Mouse (Mus musculus): Measurements from ENCODE around the gene Rnf223.
A peak's percentile ranks its signal among the peaks of the same experiment; 100 is the strongest.

Rnf223 gene

DNA sequence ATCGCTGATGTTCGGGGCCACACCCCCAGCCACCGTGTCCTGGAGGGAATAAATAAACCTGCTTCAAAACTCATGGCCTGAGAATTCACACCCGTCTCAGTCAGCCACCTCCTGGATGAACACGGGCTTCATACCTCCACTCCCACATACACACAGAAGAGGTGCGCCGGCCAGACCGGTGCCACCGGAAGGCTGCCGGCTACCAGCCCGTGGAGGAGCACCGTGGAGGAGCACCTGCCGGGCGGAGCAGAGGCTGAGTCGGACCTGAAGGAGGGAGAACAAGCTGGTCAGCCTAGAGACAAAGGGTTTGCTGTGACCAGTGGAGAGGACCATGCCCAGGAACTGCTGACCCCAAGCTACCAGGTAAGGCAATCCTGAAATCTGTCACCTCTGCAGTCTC is at the start of gene Rnf223:
TSS of gene Rnf223 (plus strand) at position 78 of the 400 bp plus-strand sequence.
- no peak for DNase-seq (ENCODE audit: low spot score in 2 of 2)

DNA sequence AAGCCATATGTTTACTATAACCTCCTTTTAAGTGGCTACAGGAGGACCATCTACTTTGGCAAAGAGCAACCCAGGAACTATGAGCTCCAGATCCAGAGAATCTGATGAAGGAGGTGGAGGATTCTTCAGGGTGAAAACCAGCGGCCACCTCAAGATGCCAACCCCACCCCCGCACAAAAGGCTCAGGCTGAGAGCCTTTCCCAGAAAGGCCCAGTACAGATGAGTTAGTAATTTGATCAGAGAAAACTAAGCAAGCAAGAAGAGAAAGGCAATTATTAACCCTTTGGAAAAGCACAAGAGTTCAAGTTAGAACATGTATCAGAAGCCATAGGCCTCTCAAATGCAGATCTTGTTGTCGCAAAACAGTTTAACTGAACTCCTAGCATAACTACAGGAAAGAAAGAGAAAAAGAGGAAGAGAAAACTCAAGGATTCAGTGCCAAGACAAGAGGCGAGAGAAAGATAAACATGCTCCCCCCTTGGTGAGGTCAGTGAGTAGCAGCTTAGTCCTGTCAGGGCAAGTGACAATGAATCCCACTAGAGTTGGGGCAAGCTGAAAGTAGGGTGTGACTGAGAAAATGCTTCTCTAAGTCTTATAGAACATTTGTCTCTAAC is 47.6 kb upstream of the Rnf223 start:
- no peak for DNase-seq (ENCODE audit: low spot score in 2 of 2)

DNA sequence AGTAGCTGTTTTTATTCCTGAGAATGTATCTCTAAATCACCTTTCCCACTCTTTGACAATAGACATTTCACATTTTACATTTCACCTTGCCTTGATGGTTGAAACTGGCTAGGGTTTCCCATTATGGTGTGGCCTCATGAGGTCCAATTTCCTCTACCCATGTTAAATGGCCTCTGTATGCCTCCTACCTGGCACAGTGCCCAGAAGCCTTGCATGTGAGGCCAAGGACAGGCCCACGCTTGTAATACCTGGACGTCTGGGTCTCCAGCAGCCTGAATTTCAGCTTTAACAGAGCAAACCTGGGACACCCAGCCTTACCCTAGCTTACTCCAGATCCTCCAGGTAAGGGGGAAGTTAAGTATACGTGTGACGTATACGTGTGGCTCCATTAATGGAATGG is 47.0 kb upstream of the Rnf223 start:
- no peak for DNase-seq (ENCODE audit: low spot score in 2 of 2)

DNA sequence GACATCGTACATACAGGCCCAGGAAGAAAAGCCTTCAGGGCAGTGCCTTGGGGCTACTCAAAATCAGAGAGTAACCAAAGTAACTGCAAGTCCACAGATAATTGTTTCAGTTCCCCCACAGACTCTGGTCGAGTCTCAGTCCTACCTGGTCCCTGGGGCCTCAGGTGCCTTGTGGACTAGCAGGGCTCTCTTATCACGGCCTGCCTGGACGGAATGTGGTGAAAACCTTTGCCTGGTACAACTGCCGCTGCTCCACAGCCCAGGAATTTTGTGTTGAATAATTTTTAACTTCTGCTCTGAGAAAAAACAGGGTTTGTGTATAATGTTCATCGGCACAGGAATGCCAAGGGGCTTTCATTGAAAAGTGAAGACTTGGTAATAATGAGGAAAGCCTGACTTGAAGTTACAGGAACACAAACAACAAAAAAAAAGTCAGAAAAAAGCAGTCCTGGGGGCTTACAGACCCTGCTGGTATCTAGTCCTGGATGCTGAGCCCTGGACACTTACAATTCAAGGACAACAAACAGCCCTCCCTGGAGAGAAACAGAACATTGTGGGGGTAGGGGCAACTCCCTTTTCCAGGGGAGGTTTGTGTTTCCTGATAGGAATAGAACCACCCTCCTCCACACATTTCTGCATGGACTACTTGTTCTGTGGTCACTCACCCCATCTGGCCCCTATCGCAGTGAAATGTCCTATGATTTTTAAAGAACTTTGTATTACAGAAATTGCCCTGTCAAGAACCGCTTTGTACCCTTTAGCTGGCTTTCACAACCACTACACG is 46.0 kb upstream of the Rnf223 start:
- DNase-seq (ENCODE audit: low spot score in 2 of 2) = no peak

DNA sequence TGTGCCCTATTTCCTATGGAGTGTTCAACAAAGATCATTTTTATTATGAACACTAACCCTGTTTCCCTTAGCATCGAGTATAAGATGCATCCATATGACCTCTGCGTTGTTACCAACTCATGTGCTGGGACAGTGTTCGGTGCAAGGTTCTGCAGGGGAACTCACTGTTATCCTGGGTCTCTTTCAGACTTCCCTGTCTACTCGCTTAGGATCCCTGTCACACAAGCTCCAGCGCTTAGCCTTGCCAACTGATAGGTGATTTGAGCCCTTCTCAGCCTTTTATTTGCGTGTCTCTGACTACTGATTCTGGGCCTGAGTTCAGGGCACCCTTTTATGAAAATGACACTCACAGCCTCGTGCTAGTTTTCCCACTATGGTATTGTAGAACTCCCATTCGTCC is 45.1 kb upstream of the Rnf223 start:
- DNase-seq (ENCODE audit: low spot score in 2 of 2) = no peak

DNA sequence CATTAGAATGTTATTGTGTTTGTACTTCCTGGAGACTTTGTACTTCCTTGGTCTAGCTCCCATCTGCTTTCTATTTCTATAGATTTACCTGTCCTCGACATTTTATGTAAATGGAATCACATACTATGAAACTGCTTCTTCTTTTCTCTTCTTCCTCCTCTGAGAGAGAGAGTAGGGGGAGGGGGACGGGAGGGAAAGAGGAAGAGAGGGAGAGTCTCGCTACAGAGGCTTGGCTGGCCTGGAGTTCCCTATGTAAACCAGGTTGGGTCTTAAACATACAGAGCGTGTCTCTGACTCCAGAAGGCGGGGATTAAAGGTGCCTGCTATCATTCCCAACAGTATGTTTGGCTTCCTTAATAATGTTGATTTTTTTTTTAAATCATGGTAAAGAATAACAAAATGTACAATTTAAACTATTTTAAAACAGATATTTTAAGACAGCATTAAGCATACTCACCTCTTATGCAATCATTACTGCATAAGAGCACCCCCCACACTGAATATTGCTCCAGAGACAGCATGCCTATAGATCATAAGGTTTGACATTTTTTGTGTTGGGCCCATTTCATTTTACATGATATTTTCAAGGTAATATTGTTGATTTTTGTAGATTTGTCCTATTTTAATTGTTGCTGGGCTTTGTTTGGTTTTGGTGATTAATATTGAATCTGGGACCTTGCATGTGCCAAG is 42.8 kb upstream of the Rnf223 start:
- no peak for DNase-seq (ENCODE audit: low spot score in 2 of 2)

DNA sequence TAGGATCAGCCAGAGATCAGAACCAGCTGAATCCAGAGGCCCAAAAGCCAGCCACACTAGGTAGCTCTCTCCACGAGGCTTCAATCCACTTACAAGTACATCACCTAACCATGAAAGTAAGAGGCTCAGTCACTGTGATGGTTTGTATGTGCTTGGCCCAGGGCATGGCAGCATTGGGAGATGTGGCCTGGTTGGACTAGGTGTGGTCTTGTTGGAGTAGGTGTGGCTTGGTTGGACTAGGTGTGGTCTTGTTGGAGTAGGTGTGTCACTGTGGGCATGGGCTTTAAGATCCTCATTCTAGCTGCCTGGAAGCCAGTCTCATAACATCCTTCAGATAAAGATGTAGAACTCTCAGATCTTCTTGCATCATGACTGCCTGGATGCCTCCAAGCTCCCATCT is 39.1 kb upstream of the Rnf223 start:
- no peak for DNase-seq (ENCODE audit: low spot score in 2 of 2)

DNA sequence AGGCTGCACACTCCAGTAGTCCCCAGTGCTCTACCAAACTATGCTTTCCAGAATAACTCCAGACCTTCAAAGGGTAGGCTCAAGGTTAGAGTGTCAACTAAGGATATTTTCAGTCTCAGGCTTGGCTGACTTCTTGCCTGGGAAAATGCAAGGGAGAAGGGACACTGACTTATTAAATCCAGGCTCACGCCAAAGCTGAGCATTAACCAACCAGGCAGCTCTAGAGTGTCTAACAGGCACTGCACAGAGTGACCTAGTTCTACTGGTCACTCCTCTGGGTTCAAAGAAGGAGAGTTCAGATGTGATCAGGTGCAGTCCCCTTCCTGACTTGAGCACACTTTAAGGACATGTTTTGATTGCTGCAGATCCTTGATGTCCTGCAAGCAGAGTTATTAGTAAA is 37.5 kb upstream of the Rnf223 start:
- DNase-seq (ENCODE audit: low spot score in 2 of 2) = no peak

DNA sequence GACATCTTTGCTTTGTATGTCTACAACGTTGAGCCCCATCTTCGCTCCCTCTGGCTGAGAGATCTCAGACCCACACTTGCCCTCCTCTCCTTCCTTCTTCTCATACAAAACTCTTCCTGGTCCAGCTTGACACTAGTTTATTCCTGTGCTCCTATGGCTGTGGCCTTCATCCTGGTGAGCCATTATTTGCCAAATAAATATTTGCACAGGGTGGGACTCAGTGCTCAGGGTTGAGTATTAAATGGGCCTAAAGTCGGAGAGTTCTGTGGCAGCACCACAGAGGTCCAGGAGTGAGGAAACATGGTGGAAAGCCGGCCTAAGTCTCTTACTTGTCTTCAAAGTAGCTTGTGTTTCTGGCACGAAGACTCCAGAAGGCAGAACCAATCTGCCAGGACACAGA is 36.6 kb upstream of the Rnf223 start:
- DNase-seq (ENCODE audit: low spot score in 2 of 2) = no peak

DNA sequence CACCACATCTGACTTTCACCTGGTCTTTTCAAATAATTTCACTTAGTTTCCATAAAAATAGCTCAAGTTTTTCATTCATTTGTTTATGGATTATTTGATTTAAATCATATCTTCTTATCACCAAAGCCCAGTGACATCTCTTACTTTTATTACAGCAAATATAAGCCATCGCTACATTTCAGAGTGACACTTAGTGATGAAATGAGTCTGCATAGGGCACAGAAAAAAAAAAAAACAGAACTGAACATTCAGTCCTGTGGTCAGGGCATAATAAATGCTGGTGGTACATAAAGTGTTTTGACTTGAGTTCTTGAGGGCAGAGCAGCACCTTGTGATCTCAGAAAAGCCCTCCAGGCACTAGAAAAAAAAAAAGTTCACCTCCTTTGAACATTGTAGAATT is 34.1 kb upstream of the Rnf223 start:
- no peak for DNase-seq (ENCODE audit: low spot score in 2 of 2)

DNA sequence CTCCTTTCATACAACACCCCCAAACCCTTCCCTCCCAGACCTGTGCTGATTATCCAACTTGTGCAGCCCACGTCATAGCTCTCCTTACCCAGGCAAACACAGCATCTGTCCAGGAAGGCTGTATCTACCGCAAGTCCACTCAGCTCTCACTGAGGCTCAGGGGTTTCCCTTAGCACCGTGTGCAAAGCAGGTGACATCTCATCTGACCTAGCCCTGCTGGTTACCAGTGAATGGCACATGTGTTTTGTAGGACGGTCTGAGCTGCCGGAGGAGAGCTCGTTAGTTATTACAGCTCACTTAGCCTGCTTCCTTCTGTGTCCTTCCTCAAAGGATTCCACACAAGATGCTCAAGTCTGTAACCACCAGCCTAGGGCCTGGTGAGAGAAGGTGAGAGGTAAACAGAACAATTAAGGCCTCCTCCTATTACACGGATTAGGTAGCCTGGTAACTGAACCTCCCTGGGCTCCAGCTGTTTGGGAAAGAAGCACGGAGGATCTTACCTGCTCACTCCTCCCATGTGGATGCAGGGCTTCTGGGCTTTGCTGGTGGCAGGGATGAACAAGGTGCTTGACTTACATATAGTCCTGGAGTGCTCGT is 32.4 kb upstream of the Rnf223 start:
- no peak for DNase-seq (ENCODE audit: low spot score in 2 of 2)

DNA sequence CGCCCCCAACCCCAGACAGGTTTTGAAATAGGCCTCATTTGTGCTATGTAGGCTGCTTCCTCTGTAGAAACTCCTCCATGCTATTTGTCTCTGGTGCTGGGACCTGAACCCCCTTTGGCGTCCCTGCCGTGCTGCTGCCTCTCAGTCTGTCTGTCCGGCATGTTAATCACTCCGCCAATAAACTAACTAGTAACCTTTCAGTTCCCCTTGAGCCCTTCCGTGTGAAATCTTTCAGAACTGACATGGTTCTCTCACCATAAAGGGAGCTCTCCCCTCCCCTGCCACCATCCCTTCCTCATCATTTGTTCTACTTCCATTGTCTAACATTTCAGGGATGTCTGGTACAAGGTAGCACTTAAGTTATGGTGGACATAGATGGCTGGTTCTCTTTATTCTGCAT is 30.9 kb upstream of the Rnf223 start:
- no peak for DNase-seq (ENCODE audit: low spot score in 2 of 2)

DNA sequence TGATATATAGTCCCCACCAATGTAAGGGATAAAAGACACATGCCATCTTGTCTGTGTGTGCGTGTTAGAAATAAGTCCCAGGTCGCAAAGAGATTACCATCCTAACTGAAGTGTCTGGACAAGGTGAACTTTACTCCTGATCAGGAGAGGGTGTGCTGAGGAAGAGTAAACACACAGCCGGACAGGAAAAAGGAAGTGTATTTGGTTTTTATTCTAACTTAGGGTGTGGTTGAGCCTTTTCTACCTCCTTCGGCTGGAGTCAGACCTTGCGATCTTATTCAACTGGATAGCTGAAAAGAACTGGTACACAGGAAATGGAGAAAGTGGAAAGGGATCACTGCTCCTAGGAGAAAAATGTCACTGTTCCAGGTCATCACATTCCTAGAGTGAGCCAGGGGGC is 29.8 kb upstream of the Rnf223 start:
- DNase-seq (ENCODE audit: low spot score in 2 of 2) = no peak

DNA sequence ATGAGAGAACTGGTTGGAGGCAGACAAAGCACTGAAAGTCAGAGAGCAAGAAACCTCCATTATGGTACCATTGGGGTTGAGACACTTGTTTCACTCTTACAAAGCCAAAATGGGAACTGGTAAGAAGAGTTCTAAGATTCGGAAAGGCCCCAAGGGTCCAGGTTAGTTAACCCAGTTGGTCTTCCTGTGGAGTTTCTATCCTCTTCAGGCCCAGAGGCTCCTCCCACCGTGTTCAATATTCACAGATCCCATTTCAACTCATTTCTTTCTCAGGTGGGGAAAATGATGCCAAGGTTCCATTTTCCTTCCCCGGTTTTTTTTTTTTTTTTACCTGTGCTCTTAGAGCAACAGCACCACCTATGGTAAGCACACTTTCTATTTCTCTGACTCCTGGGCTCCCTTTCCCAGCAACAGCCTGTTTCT is 28.8 kb upstream of the Rnf223 start:
- no peak for DNase-seq (ENCODE audit: low spot score in 2 of 2)

DNA sequence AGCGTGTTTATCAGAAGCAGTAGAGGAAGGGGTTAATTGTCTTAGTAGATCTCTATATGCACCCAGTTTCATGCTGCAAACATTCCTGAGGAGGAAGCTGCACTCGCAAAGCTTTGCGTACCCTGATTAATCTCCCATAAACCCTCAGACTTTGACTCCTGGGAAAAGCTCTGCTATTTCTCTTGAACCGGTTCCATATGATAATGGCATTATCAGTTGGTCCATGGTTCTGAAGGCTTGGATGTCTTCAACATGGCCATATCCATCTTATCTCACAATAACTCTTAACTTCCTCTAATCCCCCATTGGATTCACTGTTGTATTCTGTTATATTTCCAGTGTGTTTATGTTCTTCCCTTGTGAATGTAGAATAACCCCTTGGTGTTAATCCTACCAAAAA is 27.0 kb upstream of the Rnf223 start:
- DNase-seq (ENCODE audit: low spot score in 2 of 2) = no peak

DNA sequence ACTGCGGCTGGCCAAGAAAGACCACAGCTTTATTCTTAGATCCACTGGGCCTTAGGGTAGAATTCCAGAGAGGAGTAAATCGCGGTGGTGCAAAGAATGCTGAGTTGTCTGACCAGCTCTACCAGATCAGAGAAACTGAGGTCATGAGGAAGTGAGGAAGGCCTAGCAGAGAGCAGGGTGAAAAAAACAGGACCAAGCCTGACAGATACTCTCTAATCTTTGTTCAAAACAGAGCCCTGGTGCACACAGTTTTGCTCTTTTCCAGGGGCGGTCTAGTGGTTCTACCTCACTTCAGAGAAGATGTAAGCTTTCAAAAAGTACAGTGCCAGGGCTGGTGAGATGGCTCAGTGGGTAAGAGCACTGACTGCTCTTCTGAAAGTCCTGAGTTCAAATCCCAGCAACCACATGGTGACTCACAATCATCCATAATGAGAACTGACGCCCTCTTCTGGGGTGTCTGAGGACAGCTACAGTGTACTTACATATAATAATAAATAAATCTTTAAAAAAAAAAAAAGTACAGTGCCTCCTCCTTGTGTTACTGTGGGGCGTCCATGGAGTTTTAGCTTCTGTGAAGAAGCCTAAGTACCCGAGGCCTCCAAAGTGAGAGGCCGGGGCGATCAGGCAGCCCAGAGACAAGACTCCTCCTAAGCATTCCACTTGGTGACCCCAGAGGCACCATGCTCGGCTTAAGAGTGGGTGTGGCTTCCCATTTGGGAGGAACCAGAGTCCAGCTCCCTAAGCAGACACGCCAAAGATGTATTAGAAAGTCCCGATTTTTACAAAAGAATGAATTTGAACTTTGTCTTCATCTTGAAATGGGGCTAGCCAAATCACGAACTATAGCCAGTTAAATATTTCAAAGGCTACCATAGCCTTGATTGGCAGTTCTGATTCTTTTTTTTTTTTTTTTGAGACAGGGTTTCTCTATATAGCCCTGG is 21.4 kb upstream of the Rnf223 start:
- DNase-seq (ENCODE audit: low spot score in 2 of 2) = peak; percentile 17 to 28

DNA sequence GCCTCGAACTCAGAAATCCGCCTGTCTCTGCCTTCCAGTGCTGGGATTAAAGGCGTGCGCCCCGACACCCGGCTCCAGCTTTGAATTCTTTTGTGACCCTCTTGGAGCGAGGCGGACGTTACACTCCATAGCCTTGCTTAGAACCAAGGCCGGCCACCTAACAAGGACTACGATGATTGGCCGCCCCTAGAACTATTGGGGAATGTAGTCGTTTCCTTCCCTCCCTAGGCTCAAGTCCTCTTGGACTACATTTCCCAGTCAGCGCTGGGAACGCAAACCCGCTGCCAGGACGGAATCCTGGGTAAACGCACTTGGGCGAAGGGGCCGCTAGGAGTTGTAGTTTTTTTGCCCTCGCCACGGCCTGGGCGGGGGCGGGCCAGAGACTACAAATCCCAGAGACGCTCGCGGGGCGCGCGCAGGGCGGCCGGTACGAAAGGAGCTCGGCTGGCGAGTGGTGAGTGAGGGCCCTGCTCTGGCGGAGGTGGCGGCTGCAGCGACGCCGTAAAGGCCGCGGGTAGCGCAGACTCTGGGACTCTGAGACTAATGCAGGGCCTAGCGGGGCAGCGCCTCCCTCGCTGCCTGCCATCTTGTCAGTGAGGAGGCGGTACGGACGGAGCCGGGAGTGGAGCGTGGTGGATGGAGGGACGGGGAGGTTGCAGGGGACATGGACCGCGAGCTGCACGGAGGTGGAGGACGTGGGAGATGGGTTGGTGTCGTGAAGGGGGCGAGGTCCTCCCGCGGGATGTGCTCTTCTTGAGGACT is 20.6 kb upstream of the Rnf223 start, which contains the start of gene 9430015G10Rik:
TSS of gene 9430015G10Rik (plus strand) at position 413 of the 762 bp plus-strand sequence.
- DNase-seq (ENCODE audit: low spot score in 2 of 2) = peak; percentile 96 to 97

DNA sequence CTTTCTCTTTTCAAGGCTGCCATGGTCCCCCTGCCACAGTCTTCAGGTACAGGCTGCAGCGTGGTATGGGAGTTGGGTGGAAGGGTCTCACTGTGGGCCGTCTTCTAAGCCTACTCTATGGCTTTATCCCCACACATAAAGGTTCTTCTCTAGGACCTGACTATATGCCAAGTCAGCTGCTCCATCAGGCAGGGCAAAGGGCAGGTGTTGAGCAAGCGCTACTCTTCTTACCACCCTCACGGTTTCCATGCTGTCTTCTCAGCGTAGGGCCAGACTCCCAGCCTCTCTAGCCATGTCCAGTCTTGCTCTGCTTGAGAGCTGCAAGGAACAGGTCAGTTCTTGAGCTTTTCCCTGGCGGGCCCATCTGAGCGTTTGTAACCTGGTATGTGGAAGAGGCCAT is 6.2 kb upstream of the Rnf223 start:
- no peak for DNase-seq (ENCODE audit: low spot score in 2 of 2)

DNA sequence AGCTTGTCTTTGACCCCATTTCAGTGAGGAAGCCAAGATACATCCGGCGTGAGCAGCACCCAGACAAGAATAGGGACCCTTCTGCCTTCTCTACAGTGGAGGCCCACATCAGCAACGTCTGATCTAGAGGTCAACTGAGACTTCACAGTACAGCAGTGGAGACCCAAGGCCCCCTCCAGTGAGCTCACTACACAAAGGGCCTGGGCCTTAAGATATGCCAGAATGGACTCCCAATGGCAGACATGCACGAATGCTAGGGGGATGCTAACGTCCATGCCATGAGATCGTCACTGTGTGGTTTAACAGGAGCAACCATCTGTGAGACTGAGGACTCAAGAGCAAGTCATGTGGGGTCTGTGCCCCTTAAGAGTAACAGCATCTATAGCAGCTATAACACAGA is 4.9 kb upstream of the Rnf223 start:
- DNase-seq (ENCODE audit: low spot score in 2 of 2) = no peak

DNA sequence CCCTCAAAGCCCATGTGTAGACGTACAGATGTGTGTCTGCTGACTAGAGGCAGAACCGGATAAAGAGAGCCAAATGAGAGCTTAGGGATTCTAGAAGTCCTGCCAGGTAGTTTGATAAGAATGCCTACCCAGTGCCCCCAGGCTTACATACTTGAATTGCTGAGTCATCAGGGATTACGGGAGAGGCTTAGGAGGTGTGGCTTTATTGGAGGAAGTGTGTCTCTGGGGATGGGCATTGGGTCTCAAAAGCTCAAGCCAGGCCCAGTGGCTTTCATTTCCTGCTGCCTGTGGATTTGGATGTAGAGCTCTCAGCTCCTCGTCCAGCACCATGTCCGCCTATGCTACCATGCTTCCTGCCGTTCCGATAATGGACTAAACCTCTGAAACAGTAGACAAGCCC is 3.5 kb upstream of the Rnf223 start:
- DNase-seq (ENCODE audit: low spot score in 2 of 2) = no peak

DNA sequence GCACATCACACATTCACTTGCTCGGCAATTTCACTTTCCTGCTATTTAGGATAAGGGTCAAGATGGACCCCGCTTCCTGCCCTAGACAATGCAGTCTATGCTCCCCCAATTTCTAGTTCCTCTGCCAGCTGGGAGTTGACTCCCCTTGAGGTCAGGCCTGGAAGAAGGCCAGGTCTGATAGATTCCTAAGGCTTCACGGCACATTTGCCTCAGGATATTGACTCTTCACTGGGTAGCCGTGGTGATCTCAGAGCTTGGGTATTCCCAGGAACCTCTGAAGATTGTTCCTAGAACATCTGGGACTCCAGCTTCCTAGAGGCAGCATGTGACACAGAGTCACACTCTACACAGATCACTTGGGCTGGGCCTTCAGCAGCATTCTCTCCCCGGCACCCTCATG is 1.6 kb upstream of the Rnf223 start:
- no peak for DNase-seq (ENCODE audit: low spot score in 2 of 2)
